Mouse (Mus musculus) inflammation-experienced regulatory T-cells (primary cell): Measurements from ENCODE around the gene Cfdp1. TPM values are rescaled to one million over a fixed set of nuclear protein-coding genes. Genes with fewer than 3 reads are reported as not detected.

Source experiments
- polyA plus RNA-seq, 2 experiments: library from polyadenylated mRNA; unstranded; fragments of 100-300 nt; shearing (Covaris generic); gene quantifications; one replicate each; pipeline ENCODE4 v1.2.1; 2017

The Cfdp1 gene
- 100 to 1,000 TPM in 1 of 2 experiments, 10 to 100 TPM in 1; 85.8 to 104 TPM for polyA plus RNA-seq

DNA sequence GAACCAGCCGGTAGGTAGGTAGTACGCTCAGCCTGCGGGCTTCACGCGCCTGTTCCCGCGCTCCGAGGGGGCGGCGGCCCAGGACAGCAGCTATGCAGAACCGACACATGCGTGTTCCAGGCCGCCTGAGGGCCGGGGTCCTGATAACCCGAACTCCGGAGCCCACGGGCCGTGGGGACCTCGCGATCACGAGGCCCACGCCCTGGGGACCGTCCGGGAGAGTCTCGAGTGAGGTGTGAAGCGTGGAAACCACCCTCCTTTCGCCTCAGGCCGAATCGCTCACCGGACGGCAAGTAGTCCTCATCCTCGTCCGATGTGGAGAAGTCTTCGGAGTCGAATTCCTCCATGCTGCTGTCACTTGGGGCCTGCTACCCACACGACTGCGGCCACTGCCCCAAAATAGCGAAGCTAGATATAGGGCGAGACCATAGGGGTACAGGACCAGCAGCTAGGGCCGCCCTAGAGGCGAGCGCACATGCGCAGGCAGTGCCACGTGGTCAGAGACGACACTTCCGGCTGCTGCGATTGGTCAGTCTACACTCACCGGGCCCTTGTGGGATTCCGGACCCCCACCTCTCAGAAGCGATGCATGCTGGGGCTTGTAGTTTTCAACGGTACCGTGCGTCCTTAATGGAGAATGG, at the start of gene Cfdp1:
Cfdp1 (minus strand) TSS at position 431 of the 641 bp plus-strand sequence.

DNA sequence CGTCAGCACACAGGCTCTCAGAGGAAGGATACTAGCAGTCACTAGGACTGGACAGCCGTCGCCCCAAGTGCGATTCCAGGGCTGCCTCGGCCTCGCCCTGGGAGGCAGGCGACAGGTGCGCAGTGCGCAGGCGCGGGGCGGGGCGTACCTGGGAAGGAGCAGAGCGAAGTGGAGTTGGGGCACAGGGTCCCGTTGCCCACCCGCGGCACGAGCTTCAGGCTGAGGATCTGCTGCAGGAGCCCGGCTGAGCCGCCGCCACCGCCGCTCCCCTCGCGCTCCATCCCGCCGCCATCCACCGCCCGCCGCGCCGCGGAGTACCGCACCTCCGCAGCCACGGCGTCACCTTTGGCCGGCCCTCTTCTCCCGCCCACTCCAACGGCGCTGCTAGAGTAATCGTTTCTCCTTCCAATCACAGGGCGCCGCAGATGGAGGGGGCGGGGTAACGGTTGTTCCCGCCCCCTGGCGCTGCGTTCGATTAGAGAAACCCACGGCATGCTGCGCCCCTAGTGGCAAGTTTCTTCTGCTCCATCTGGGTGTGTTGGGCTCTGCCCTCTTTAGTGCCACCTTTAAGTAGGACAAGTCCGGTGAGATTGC, 22.4 kb upstream of the Cfdp1 start, which contains the start of gene Tmem170:
Tmem170 (minus strand) TSS at position 396 of the 594 bp plus-strand sequence.

DNA sequence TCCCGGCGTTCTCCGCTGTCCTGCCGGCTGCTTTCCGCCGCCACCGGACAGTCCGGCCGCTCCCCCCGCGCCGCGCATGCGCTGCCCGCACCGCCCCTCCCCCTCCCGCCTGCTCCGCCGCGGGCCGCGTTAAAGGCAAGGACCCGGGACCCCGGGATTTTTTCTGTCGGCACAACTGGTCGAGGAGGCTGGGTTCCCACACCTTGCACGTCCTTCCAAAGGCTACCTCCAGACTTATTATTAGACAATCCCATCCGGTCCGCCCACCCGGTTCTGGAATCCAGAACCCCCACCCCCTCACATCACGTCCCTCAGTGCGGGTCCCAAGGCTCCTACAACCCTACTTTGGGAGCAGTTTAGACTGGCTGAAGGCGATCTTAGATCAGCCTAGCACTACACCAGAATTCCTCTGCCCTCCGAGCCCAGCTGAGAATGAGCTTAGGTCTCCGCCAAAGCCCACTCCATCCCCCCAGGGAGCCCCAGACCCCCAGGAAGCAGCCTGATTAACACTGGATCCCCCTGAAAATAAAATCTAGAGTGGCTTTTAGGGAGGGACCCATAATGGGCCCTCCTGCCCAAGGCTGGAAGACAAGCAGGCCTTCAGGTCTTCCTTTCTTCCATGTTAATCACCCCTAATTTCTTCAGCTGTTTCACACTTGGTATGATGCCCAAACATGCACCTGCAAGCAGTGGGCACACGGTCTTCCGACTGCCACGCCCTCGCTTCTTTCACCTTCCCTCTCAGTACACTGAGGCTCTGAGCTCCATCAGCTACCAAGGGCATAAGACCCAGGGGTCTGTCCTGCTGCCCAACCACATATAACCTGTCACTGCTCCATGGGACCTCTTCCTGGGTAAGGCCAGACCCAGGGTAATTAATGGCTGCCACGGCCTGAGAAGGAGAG, 110.0 kb downstream of the Cfdp1 start, which contains the start of gene Bcar1:
Bcar1 (minus strand) TSS at position 18 of the 905 bp plus-strand sequence.

Other genes with a start within 250 kb of the Cfdp1 start
- 1 to 10 TPM; 1.1 to 2.0 TPM for gene Ldhd, start 223.9 kb downstream of the Cfdp1 start, polyA plus RNA-seq
- 10 to 100 TPM; 39.3 to 42.1 TPM for gene Zfp1, start 210.9 kb downstream of the Cfdp1 start, polyA plus RNA-seq
- gene Ctrb1, start 163.3 kb downstream of the Cfdp1 start, polyA plus RNA-seq, result 1 to 10 TPM in 1 of 2 experiments, not detected in 1; 1.5 TPM
- gene Bcar1, start 110.5 kb downstream of the Cfdp1 start, polyA plus RNA-seq, result 1 to 10 TPM; 2.3 to 9.2 TPM
- gene Tmem170, start 22.5 kb upstream of the Cfdp1 start, polyA plus RNA-seq, result 1 to 10 TPM; 1.2 to 1.7 TPM
- under 1 TPM in 1 of 2 experiments, not detected in 1; 0.81 TPM for gene Chst5, start 56.2 kb upstream of the Cfdp1 start, polyA plus RNA-seq
- 1 to 10 TPM; 2.4 to 3.3 TPM for gene Tmem231, start 79.6 kb upstream of the Cfdp1 start, polyA plus RNA-seq
- 100 to 1,000 TPM; 290 to 365 TPM for gene Gabarapl2, start 86.4 kb upstream of the Cfdp1 start, polyA plus RNA-seq
- 1 to 10 TPM; 9.2 to 9.3 TPM for gene Adat1, start 138.0 kb upstream of the Cfdp1 start, polyA plus RNA-seq
- 100 to 1,000 TPM in 1 of 2 experiments, 10 to 100 TPM in 1; 88.5 to 100 TPM for gene Kars, start 157.0 kb upstream of the Cfdp1 start, polyA plus RNA-seq
- gene Terf2ip, start 157.1 kb upstream of the Cfdp1 start, polyA plus RNA-seq, result 10 to 100 TPM; 30.2 to 30.5 TPM
- 1 to 10 TPM in 1 of 2 experiments, under 1 TPM in 1; 0.72 to 1.2 TPM for gene Gm6793, start 160.7 kb upstream of the Cfdp1 start, polyA plus RNA-seq